ENCODE assay signal across 19 mouse cellular contexts in the genomic region with DNA sequence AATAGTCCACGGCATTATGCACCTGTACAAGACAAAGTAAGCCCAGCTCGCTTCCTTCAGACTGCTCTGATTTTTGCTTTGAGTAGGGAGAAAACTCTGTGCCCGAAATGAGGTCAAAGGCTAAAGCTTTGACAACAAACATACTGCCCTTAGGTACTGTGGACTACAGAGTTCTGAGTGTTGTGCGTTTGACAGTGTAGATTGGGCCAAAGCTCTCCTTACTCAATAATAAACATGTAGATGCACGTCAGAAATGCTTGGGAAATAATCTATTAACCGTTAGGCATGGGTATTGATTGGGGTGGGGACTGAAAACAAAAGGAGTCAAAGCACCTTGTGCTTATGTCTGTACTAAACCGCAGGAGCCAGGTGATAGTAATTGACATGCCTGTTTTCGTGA.
"Had no signal": no experiment of that assay in that cellular context is flagged by ENCODE, and none has a peak within 500 bp of the region (broad histone marks: within the 10 kb centered on the region; RNA-seq: fewer than 3 reads in every experiment).

No protein-coding gene starts in this region.

- H3K27ac ChIP-seq: embryonic facial prominence, embryonic 10.5 days; embryonic facial prominence, embryonic 12.5 days; embryonic facial prominence, embryonic 13.5 days; embryonic facial prominence, embryonic 15.5 days; forebrain, embryonic 10.5 days; forebrain, embryonic 12.5 days; forebrain, embryonic 13.5 days; forebrain, embryonic 15.5 days; gastrocnemius, adult 2 months had no signal

- H3K9ac ChIP-seq: embryonic facial prominence, embryonic 12.5 days; embryonic facial prominence, embryonic 13.5 days; embryonic facial prominence, embryonic 15.5 days; forebrain, embryonic 12.5 days; forebrain, embryonic 13.5 days; forebrain, embryonic 15.5 days; forebrain, postnatal 0 days had no signal

- ATAC-seq: forebrain, embryonic 13.5 days; forebrain, embryonic 14.5 days; forebrain, embryonic 15.5 days; forebrain, embryonic 16.5 days; forebrain, postnatal 0 days had no signal

- H3K4me2 ChIP-seq: embryonic facial prominence, embryonic 12.5 days; embryonic facial prominence, embryonic 13.5 days; embryonic facial prominence, embryonic 15.5 days; forebrain, embryonic 12.5 days; forebrain, embryonic 13.5 days; forebrain, embryonic 15.5 days had no signal

- H3K27me3 ChIP-seq: embryonic facial prominence, embryonic 12.5 days; embryonic facial prominence, embryonic 13.5 days; embryonic facial prominence, embryonic 15.5 days; forebrain, embryonic 12.5 days; forebrain, embryonic 13.5 days; forebrain, embryonic 15.5 days had no signal

- DNase-seq: embryo, embryonic 11 days; forebrain, postnatal 0 days; gastrocnemius, adult 2 months; gastrocnemius, postnatal 10 days; gastrocnemius, postnatal 14 days; gastrocnemius, postnatal 25 days; gastrocnemius, postnatal 36 days; heart, adult 11 months had no signal

- H3K4me3 ChIP-seq: embryonic facial prominence, embryonic 10.5 days; embryonic facial prominence, embryonic 12.5 days; embryonic facial prominence, embryonic 13.5 days; embryonic facial prominence, embryonic 15.5 days; erythroblast, embryonic 14.5 days; forebrain, embryonic 10.5 days; forebrain, embryonic 12.5 days; forebrain, embryonic 13.5 days; forebrain, embryonic 15.5 days; gastrocnemius, adult 2 months had no signal

- H3K9me3 ChIP-seq: embryonic facial prominence, embryonic 10.5 days; embryonic facial prominence, embryonic 12.5 days; embryonic facial prominence, embryonic 13.5 days; embryonic facial prominence, embryonic 15.5 days; forebrain, embryonic 10.5 days; forebrain, embryonic 12.5 days; forebrain, embryonic 13.5 days; forebrain, embryonic 15.5 days had no signal
